Mouse (Mus musculus) erythroid progenitor cell, adult 5-6 weeks (primary cell): ENCODE results near the gene Parp2. TPM values are rescaled to one million over a fixed set of nuclear protein-coding genes. Genes with fewer than 3 reads are reported as not detected.
A peak's percentile ranks its signal among the peaks of the same experiment; 100 is the strongest.
"Not testable (repeated sequence)": the region's sequence is repeated elsewhere in the genome, so short reads cannot be mapped to it uniquely, and the experiment has no call there.

ENCODE experiments used
- ATAC-seq: replicated peaks from 2 replicates; pipeline ENCODE4 v1.8.0; 2016; ENCODE audit warnings: moderate number of reproducible peaks, mild to moderate bottlenecking, moderate TSS enrichment, inconsistent platforms; ENCODE audit not compliant: poor library complexity, low FRiP score, severe bottlenecking
- total RNA-seq, 2 experiments: library from RNA; stranded (forward) in 1 of 2; stranded (reverse) in 1 of 2; fragments of 150-400 nt in 1 of 2; fragments of 186-747, 209-891 nt in 1 of 2; gene quantifications; 2 replicates each; pipeline versions ENCODE4 v1.2.3 to v1.2.4; 2015 to 2017; ENCODE audit warnings: low replicate concordance in 2 of 2

Gene Parp2
- total RNA-seq, 2 experiments from 2014 or later, result 29.3 to 32.5 TPM

DNA sequence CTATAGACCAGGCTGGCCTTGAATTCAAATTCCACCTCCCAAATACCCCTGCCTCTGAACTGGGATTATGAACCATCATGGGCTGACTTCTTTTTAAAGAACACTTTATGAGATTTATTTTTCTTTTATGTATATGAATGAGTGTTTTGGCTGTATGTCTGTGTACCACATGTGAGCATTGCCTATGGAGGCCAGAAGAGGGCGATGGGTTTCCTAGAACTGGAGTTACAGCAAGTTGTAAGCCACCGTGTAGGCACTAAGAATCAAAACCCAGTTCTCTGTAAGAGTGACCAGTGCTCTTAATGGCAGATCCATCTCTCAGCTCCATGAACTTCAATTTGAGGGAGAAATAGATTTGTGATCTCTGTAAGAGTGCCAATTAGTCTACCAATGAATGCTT lies 15.6 kb downstream of the Parp2 start:
- no peak for ATAC-seq

GRCm38 (mm10) chr14:50824219-50824618 lies 16.6 kb downstream of the Parp2 start:
- ATAC-seq, result no peak

DNA sequence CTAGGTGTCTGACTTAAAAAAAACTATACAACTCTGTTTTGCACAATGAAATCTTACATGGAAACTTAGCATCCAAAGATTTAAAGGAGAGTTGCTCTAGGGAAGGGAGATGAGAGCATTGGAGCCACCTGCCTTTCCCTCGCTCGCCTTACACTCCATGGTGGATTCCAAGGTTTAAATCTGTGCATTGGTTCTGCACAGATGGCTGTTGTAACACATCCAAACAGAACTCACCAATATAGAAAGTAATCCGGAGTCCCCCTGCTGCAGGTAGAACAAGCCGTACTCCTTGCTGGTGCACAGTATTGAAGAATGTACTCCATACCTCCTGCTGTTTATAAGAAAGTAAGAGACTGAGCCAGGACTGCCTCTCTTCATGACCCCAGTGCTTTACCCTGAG lies 18.9 kb downstream of the Parp2 start:
- ATAC-seq, result no peak

DNA sequence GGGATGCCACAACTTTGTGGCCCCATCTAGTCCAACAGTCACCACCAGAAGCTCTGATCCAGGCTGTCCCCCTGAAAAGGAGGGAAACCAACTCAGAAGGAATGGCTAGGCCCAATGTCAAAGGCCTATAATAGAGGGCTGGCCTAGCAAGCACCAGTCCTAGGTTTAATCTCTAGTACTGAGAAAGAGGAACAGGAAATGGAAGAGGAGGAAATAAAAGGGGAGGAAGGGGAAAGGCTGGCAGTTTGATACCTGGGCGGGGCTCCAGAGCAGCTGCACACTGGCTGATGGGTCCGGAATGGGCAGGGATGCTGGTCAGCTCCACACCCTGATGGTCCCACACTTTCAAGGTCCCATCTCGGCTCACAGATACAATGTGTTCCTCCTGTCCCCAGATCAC lies 22.2 kb downstream of the Parp2 start:
- no peak for ATAC-seq

DNA sequence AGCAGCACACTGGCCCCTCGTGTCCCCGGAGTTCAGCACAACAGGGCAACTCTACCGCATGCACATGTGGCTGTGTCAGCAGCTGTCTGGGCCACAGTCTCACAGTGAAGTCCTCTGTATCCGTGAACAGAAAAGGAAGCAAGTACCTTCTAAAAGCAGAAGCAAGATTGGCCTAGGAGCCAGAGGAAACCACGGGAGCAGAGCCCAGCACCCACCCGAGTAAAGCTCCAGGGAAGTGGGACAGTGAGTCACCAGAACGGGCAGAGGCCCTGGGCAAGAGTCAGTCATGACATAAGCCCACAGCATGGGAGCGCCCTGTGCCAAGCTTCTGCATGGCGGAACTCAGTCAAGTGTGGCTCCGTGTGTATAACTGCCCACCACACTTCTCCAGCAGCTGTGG lies 26.3 kb downstream of the Parp2 start:
- ATAC-seq, result no peak

DNA sequence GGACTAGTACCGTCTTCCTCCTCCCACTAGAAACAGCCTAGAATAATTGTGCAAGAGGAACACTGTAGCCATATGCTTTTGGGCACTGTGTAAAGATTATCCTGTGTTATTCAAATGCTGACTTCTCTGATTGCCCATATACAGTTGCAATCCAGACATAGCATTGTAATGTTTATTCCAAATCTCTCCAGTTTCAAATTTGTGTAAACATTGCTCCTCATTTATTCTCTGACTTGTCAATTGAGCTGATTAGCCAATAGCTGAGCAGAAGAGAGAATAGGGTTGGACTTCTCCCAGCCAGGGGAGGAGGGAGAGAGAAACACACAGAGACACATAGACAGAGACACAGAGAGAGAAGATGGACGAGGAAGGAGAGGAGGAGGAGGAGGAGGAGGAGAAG lies 26.8 kb downstream of the Parp2 start:
- no peak for ATAC-seq

DNA sequence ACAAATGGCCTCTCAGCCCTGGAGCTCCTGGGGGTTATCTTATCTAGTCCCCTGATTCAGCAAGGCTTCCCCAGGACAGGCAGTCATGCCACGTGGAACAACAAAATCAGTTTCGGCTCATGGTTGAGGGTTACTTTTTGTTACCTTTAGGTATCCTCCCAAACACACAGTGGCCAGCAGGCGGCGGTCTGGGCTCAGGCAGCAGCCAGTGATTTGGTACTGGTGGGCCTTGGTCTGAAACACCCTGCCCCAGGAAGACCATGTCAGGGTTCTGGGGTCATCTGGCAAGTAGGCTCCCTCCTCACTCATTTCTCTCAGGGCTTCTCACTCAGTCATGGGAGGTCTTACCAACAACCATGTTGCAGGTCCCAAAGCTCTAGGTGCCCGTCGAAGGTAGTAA lies 29.6 kb downstream of the Parp2 start:
- no peak for ATAC-seq

DNA sequence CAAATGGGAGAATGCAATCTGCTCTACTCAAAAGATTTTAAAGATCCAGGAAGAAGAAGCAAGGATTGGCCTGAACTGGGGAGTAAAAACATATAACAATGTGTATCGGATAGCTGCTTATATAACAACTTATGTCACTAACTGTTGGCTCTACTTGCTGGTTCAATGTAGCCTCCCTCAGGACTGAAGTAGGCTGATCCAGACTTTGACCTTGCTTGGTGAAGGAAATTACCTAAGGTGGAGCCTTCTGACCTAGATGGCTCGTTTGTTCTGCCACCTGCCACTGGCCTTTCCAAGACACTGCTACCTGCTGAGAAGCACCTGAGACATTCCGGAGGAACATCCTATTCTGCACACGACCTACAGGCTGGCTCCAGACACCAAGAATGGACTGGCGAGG lies 48.1 kb downstream of the Parp2 start:
- no peak for ATAC-seq

- ATAC-seq, result no peak
Measured at GRCm38 (mm10) chr14:50862641-50863040, 55.0 kb downstream of the Parp2 start.

DNA sequence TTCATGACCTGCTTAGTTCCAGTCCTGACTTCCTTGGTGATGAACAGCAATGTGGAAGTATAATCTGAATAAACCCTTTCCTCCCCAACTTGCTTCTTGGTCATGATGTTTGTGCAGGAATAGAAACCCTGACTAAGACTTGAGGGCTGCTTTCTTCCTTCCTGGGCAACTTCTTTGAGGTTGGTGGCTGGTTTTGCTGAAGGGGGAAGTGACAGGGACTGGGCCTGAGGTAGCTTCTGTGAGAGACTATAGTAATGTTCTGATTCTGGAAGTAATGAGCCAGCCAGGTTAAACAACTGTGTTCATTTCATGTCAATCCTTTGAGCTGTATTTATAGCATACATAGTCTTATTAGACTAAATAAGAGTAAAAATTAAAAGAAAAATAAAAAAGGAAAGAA lies 57.4 kb downstream of the Parp2 start:
- not testable (repeated sequence) for ATAC-seq

DNA sequence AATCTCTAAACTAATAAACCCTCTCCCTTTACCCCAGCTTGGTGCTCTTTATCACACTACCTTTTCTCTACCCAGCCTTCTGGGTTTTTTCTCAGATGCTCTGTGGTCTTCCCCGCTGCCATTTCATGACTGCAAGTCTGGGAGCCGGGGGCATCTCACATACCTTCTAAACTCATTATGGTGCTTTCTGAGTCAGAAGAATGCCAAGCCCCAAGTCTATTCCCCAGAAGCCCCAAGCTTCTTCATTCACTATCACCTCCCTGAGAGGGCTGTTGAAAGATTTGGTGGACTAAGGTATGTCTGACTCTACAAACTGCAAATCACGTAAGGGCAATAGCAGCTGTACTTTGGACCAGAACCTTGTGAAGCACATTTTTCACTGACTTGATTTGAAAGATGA lies 59.3 kb downstream of the Parp2 start:
- no peak for ATAC-seq

- no peak for ATAC-seq
Measured at GRCm38 (mm10) chr14:50868211-50868610, 60.6 kb downstream of the Parp2 start.

DNA sequence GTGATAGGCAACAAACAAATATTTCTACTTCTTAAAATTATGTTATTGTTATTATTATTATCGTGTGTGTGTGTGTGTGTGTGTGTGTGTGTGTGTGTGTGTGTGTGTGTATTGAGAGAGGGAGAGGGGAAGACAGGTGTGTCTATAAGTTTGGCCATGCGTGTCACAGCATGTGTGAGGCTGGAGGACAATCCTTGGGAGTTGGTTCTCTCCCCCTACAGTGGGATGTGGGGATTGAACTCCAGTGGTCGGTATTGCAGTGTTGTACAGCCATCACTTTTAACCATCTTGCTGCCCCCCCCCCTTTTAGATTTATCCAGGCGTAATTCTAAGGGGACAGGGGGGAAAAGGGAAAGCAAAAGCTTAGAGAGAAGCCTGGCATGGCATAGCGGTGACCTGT lies 61.0 kb downstream of the Parp2 start:
- ATAC-seq, result no peak

DNA sequence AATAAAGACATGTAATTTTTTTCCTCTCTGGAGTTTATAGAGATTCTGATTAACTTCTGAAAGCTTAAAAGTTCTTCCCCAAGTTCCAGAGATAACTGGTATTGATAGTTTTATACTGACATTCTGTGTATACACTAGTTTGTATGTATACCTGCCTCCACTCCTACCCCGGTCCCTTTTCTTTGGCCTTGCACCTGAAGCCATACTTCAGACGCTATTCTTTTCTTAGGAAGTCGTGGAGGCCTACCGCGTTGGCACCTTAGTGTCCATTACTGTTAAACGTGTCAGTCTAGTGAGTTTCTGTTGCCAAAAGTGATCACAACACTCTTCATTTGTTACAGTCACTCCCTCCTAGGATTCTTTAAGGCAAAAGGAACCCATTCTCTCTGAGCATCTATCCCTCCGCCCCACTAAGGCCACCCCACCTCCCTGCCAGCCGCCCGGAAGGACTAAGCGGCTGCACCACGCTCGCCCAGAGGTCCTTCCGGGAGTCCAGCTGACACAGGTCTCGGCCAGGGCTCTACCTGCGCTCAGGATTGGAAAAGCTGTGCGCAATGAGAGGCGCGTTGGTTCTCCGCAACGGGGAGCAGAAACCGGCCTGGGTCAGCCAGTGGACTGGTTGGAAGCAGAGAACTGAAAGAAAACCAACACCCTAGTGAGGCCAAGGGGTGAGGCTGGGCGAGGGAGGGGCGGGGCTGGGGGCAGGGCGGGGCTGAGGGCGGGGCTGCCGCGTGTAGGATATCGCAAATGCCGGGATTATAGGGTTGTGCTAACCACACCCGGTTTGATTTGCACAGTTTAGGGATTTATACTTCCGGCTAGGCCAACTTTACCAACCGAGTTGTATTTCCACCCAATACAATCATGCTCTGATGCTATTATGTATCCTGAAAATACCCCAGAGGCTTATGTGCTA lies 62.5 kb downstream of the Parp2 start, which contains the start of gene Tep1:
Gene Tep1 (minus strand): TSS at position 672 of the 916 bp plus-strand sequence.
- peak; percentile 54; the same call in 1 of the 2 replicates for ATAC-seq

GRCm38 (mm10) chr14:50870805-50871143 lies 63.1 kb downstream of the Parp2 start:
- ATAC-seq, result no peak

Other genes with a start within 250 kb of the Parp2 start
- gene Olfr744, start 193.0 kb upstream of the Parp2 start, total RNA-seq (2015; ENCODE audit: low replicate concordance), result not detected in 2 replicates
- not detected in 2 replicates for gene Olfr744, start 193.0 kb upstream of the Parp2 start, total RNA-seq (2017; ENCODE audit: low replicate concordance)
- not detected in 2 replicates for gene Olfr745, start 168.5 kb upstream of the Parp2 start, total RNA-seq (2015; ENCODE audit: low replicate concordance)
- gene Olfr745, start 168.5 kb upstream of the Parp2 start, total RNA-seq (2017; ENCODE audit: low replicate concordance), result not detected in 2 replicates
- gene Olfr746, start 160.8 kb upstream of the Parp2 start, total RNA-seq (2015; ENCODE audit: low replicate concordance), result not detected in 2 replicates
- gene Olfr746, start 160.8 kb upstream of the Parp2 start, total RNA-seq (2017; ENCODE audit: low replicate concordance), result not detected in 2 replicates
- not detected in 2 replicates for gene Olfr747, start 114.6 kb upstream of the Parp2 start, total RNA-seq (2015; ENCODE audit: low replicate concordance)
- gene Olfr747, start 114.6 kb upstream of the Parp2 start, total RNA-seq (2017; ENCODE audit: low replicate concordance), result not detected in 2 replicates
- gene Olfr748, start 100.5 kb upstream of the Parp2 start, total RNA-seq (2015; ENCODE audit: low replicate concordance), result not detected in 2 replicates
- not detected in 2 replicates for gene Olfr748, start 100.5 kb upstream of the Parp2 start, total RNA-seq (2017; ENCODE audit: low replicate concordance)
- not detected in 2 replicates for gene Olfr749, start 62.7 kb upstream of the Parp2 start, total RNA-seq (2015; ENCODE audit: low replicate concordance)
- gene Olfr749, start 62.7 kb upstream of the Parp2 start, total RNA-seq (2017; ENCODE audit: low replicate concordance), result not detected in 2 replicates
- 13.3 and 21.4 TPM in 2 replicates for gene Ttc5, start 22.3 kb upstream of the Parp2 start, total RNA-seq (2015; ENCODE audit: low replicate concordance)
- 12.3 and 18.5 TPM in 2 replicates for gene Ttc5, start 22.3 kb upstream of the Parp2 start, total RNA-seq (2017; ENCODE audit: low replicate concordance)
- gene Ccnb1ip1, start 109 bp upstream of the Parp2 start, total RNA-seq (2015; ENCODE audit: low replicate concordance), result not detected in 2 replicates
- not detected in 2 replicates for gene Ccnb1ip1, start 109 bp upstream of the Parp2 start, total RNA-seq (2017; ENCODE audit: low replicate concordance)
- gene Tep1, start 62.7 kb downstream of the Parp2 start, total RNA-seq (2015; ENCODE audit: low replicate concordance), result 12.3 and 13.8 TPM in 2 replicates
- 3.0 and 3.6 TPM in 2 replicates for gene Tep1, start 62.7 kb downstream of the Parp2 start, total RNA-seq (2017; ENCODE audit: low replicate concordance)
- gene Klhl33, start 89.7 kb downstream of the Parp2 start, total RNA-seq (2015; ENCODE audit: low replicate concordance), result not detected in 2 replicates
- gene Klhl33, start 89.7 kb downstream of the Parp2 start, total RNA-seq (2017; ENCODE audit: low replicate concordance), result not detected in 2 replicates
- gene Osgep, start 117.1 kb downstream of the Parp2 start, total RNA-seq (2015; ENCODE audit: low replicate concordance), result 39.3 and 75.5 TPM in 2 replicates
- 14.8 and 16.6 TPM in 2 replicates for gene Osgep, start 117.1 kb downstream of the Parp2 start, total RNA-seq (2017; ENCODE audit: low replicate concordance)
- 16.6 and 28.9 TPM in 2 replicates for gene Apex1, start 117.1 kb downstream of the Parp2 start, total RNA-seq (2015; ENCODE audit: low replicate concordance)
- 8.3 and 13.2 TPM in 2 replicates for gene Apex1, start 117.1 kb downstream of the Parp2 start, total RNA-seq (2017; ENCODE audit: low replicate concordance)
- 34.4 and 37.8 TPM in 2 replicates for gene Pip4p1, start 123.0 kb downstream of the Parp2 start, total RNA-seq (2015; ENCODE audit: low replicate concordance)
- gene Pip4p1, start 123.0 kb downstream of the Parp2 start, total RNA-seq (2017; ENCODE audit: low replicate concordance), result 23.5 and 28.2 TPM in 2 replicates
- 256 and 266 TPM in 2 replicates for gene Pnp, start 123.2 kb downstream of the Parp2 start, total RNA-seq (2015; ENCODE audit: low replicate concordance)
- 218 and 252 TPM in 2 replicates for gene Pnp, start 123.2 kb downstream of the Parp2 start, total RNA-seq (2017; ENCODE audit: low replicate concordance)
- gene Gm49342, start 136.7 kb downstream of the Parp2 start, total RNA-seq (2015; ENCODE audit: low replicate concordance), result not detected in 2 replicates
- 59.7 TPM in 1 of 2 replicates, not detected in the other for gene Gm49342, start 136.7 kb downstream of the Parp2 start, total RNA-seq (2017; ENCODE audit: low replicate concordance)
- 71.0 and 182 TPM in 2 replicates for gene Pnp2, start 148.2 kb downstream of the Parp2 start, total RNA-seq (2015; ENCODE audit: low replicate concordance)
- gene Pnp2, start 148.2 kb downstream of the Parp2 start, total RNA-seq (2017; ENCODE audit: low replicate concordance), result 38.7 and 45.7 TPM in 2 replicates
- not detected in 2 replicates for gene Rnase10, start 199.9 kb downstream of the Parp2 start, total RNA-seq (2015; ENCODE audit: low replicate concordance)
- gene Rnase10, start 199.9 kb downstream of the Parp2 start, total RNA-seq (2017; ENCODE audit: low replicate concordance), result not detected in 2 replicates
- gene Rnase9, start 234.0 kb downstream of the Parp2 start, total RNA-seq (2015; ENCODE audit: low replicate concordance), result not detected in 2 replicates
- not detected in 2 replicates for gene Rnase9, start 234.0 kb downstream of the Parp2 start, total RNA-seq (2017; ENCODE audit: low replicate concordance)
- gene Rnase11, start 242.3 kb downstream of the Parp2 start, total RNA-seq (2015; ENCODE audit: low replicate concordance), result not detected in 2 replicates
- not detected in 2 replicates for gene Rnase11, start 242.3 kb downstream of the Parp2 start, total RNA-seq (2017; ENCODE audit: low replicate concordance)
- 7.1 TPM in 1 of 2 replicates, not detected in the other for gene Rnase12, start 249.8 kb downstream of the Parp2 start, total RNA-seq (2015; ENCODE audit: low replicate concordance)
- 7.3 TPM in 1 of 2 replicates, not detected in the other for gene Rnase12, start 249.8 kb downstream of the Parp2 start, total RNA-seq (2017; ENCODE audit: low replicate concordance)